In genomic region chr5:140616691-140617090, GRCm38 (mm10) we compare ENCODE assay signal across 8 mouse cellular contexts. TPM values are rescaled to one million over a fixed set of nuclear protein-coding genes. Genes with fewer than 3 reads are reported as not detected.
A peak's percentile ranks its signal among the peaks of the same experiment; 100 is the strongest.
DNase-seq lines count a peak whose midpoint lies in the region; ATAC-seq lines count a peak whose summit lies in the region.
"Had no signal": no experiment of that assay in that cellular context is flagged by ENCODE, and none has a peak within 500 bp of the region (broad histone marks: within the 10 kb centered on the region; RNA-seq: fewer than 3 reads in every experiment).

No protein-coding gene starts in this region.

- 63% methylated on average over 9 of the region's 9 CpGs for WGBS in hindbrain, embryonic 15.5 days

- no peaks in the 10 kb centered on the region for H3K27me3 ChIP-seq in hindbrain, embryonic 15.5 days

- H3K9me3 ChIP-seq in hindbrain, embryonic 15.5 days, result no peaks in the 10 kb centered on the region

- H3K4me3 ChIP-seq in hindbrain, embryonic 15.5 days, result no peak overlapping the region

- no peak for ATAC-seq in hindbrain, embryonic 15.5 days (ENCODE audit: low FRiP score, low read depth)
- ATAC-seq in monocyte, adult 5-6 weeks (replicated peaks; ENCODE audit: insufficient number of reproducible peaks, low FRiP score, low TSS enrichment, poor library complexity, severe bottlenecking), result peak; percentile 67

- H3K36me3 ChIP-seq in hindbrain, embryonic 15.5 days, result no peaks in the 10 kb centered on the region

- H3K4me1 ChIP-seq in hindbrain, embryonic 15.5 days (replicated peaks), result peaks cover 30% of the 10 kb centered on the region

- DNase-seq in layer of hippocampus, adult 9-11 months, result peak; percentile 36
- DNase-seq in layer of hippocampus, adult 9-10 months (ENCODE audit: low spot score), result no peak
- peak; percentile 58 for DNase-seq in adrenal gland, postnatal 14 days
- DNase-seq in right cerebral cortex, postnatal 14 days, result no peak
- no peak for DNase-seq in embryo, embryonic 11 days

- no peak overlapping the region for H3K9ac ChIP-seq in hindbrain, embryonic 15.5 days

- 0 out of 2 replicates have a peak overlapping the region, but pooled peaks have one; percentile 17 for H3K27ac ChIP-seq in hindbrain, embryonic 15.5 days (replicated peaks)

- no peak overlapping the region for H3K4me2 ChIP-seq in hindbrain, embryonic 15.5 days

RNA-seq across cellular contexts. Expression of gene Lfng, which starts 9.6 kb away (rescaled TPM):
- 13.7 and 26.8 TPM in 2 replicates for total RNA-seq in adrenal gland, postnatal 14 days (2021)
- 28.4 and 28.8 TPM in 2 replicates for polyA plus RNA-seq in hindbrain, embryonic 15.5 days (2015; fragmentation: Nextera tagmentation; extraction: Ambion mirVana)
- 274 to 469 TPM (median 297 TPM) in 3 replicates for total RNA-seq in monocyte, adult 5-6 weeks (2017)

RNA-seq across cellular contexts. Expression of gene Ttyh3, which starts 32.1 kb away (rescaled TPM):
- 72.5 and 83.6 TPM in 2 replicates for total RNA-seq in adrenal gland, postnatal 14 days (2021)
- polyA plus RNA-seq in hindbrain, embryonic 15.5 days (2015; fragmentation: Nextera tagmentation; extraction: Ambion mirVana), result 84.6 and 85.2 TPM in 2 replicates
- 12.6 to 29.2 TPM (median 15.6 TPM) in 3 replicates for total RNA-seq in monocyte, adult 5-6 weeks (2017)

RNA-seq across cellular contexts. Expression of gene Grifin, which starts 51.8 kb away (rescaled TPM):
- total RNA-seq in adrenal gland, postnatal 14 days (2021), result not detected in 2 replicates
- not detected in 2 replicates for polyA plus RNA-seq in hindbrain, embryonic 15.5 days (2015; fragmentation: Nextera tagmentation; extraction: Ambion mirVana)
- not detected in 3 replicates for total RNA-seq in monocyte, adult 5-6 weeks (2017)
- polyA plus RNA-seq: neural tube, embryonic 14.5 days had no signal

Comparison
In these comparisons a context has a peak if more than half of its experiments do, and no peak if none do; other contexts are left out.
1. DNase-seq: peak in layer of hippocampus, adult 9-11 months (single experiment) and adrenal gland, postnatal 14 days (single experiment); none in layer of hippocampus, adult 9-10 months (single experiment), right cerebral cortex, postnatal 14 days (single experiment) and embryo, embryonic 11 days (single experiment).